Mouse (Mus musculus) liver, postnatal 0 days (tissue): ENCODE data around the gene Nmnat2.

ENCODE experiments used
- CTCF ChIP-seq: sonication (generic); IDR thresholded peaks from 2 replicates; pipeline ENCODE4 v1.5.1; 2016; ENCODE audit warnings: antibody characterized with exemption, low read depth
- EP300 ChIP-seq: IDR thresholded peaks from 2 replicates; pipeline ENCODE4 v1.6.1; 2016; ENCODE audit warnings: antibody characterized with exemption, low read depth, mild to moderate bottlenecking

DNA sequence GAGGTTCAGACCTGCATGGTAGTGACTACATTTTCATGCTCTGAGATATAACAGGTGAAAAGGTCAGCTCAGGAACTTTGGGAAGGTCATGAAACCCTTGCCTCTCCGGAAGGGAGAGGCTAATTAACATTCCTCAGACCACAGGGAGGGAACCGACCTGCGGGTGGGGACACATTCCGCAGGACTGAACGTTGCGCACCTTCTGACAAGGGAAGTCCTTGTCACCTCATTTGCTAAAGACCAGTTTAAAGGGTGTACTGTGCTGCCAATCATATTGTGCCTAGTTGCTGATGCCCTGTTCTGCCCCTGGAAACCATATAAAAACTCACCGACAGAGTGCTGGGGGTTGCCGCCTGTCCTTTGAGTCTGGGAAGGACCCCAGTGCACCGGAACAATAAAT, 54.5 kb downstream of the Nmnat2 start:
- no peak for TF ChIP-seq CTCF
- no peak for TF ChIP-seq EP300
